In the genomic region with DNA sequence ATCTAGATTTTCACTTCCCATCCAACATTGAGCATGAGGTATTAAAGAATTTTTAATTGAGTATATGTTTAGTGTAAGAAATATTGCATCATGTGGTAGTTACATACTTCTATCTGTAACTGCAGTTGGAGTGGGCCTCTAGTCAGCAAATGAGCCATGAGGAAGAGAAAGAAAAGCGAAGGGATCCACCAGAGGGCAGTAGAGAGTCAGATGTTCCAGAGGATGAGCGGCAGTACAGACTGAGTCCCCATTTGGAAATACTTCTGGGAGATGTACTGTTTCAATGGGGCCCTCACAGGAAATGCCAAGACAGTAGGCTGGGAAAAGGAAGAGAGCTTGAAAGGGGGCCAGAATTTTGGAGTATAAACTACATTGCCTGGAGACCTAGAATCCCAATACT, we compare ENCODE assay signal across 8 mouse cellular contexts.
A peak's percentile ranks its signal among the peaks of the same experiment; 100 is the strongest.
DNase-seq lines count a peak whose midpoint lies in the region; ATAC-seq and TF ChIP-seq lines count a peak whose summit lies in the region.
"Had no signal": no experiment of that assay in that cellular context is flagged by ENCODE, and none has a peak within 500 bp of the region (broad histone marks: within the 10 kb centered on the region; RNA-seq: fewer than 3 reads in every experiment).

No protein-coding gene starts in this region.

- no peaks in the 10 kb centered on the region for H3K9me3 ChIP-seq in embryonic facial prominence, embryonic 15.5 days (replicated peaks)
- H3K9me3 ChIP-seq: megakaryocyte, embryonic 14.5 days had no signal

- TF ChIP-seq POLR2A in brain, embryonic 14.5 days (IDR thresholded peaks at IDR 0.05; ENCODE audit: borderline replicate concordance, extremely low read depth, insufficient read depth, insufficient read length, poor library complexity, severe bottlenecking): no peak

- peak; percentile 56 for DNase-seq in Muller cell, postnatal 12 days (ENCODE audit: inconsistent ontology term)
- peak; percentile 86 for DNase-seq in brain, embryonic 14.5 days (ENCODE audit: low read depth)
- peak; percentile 57 to 83 for DNase-seq in layer of hippocampus, adult 2 months (ENCODE audit: low spot score in 2 of 2)
- DNase-seq in lung, postnatal 25 days (ENCODE audit: low spot score): peak; percentile 57
- peak; percentile 55 to 64 for DNase-seq in right cerebral cortex, adult 2 months (ENCODE audit: low spot score in 2 of 2)

- no peaks in the 10 kb centered on the region for H3K36me3 ChIP-seq in embryonic facial prominence, embryonic 15.5 days

- no peaks in the 10 kb centered on the region for H3K27me3 ChIP-seq in embryonic facial prominence, embryonic 15.5 days
- H3K27me3 ChIP-seq: megakaryocyte, embryonic 14.5 days had no signal

- 5% methylated on average over 2 of the region's 2 CpGs for WGBS in embryonic facial prominence, embryonic 15.5 days

- H3K4me3 ChIP-seq in embryonic facial prominence, embryonic 15.5 days (replicated peaks): no peak overlapping the region
- no peak overlapping the region for H3K4me3 ChIP-seq in layer of hippocampus, adult 2 months
- H3K4me3 ChIP-seq: megakaryocyte, embryonic 14.5 days had no signal

- no peak overlapping the region for H3K27ac ChIP-seq in embryonic facial prominence, embryonic 15.5 days (replicated peaks)
- no peak overlapping the region for H3K27ac ChIP-seq in layer of hippocampus, adult 2 months

- no peaks in the 10 kb centered on the region for H3K4me1 ChIP-seq in embryonic facial prominence, embryonic 15.5 days

- peak; percentile 79 for TF ChIP-seq CTCF in brain, embryonic 14.5 days (IDR thresholded peaks at IDR 0.05; ENCODE audit: borderline replicate concordance, extremely low read depth, insufficient read depth, insufficient read length)
- TF ChIP-seq CTCF in layer of hippocampus, adult 2 months (conservative IDR thresholded peaks at IDR 0.05): peak; percentile 84

- no peak overlapping the region for H3K4me2 ChIP-seq in embryonic facial prominence, embryonic 15.5 days (replicated peaks)

- no peak overlapping the region for H3K9ac ChIP-seq in embryonic facial prominence, embryonic 15.5 days

- 0 out of 2 replicates have a peak, but pooled peaks have one; percentile 34 for ATAC-seq in embryonic facial prominence, embryonic 15.5 days (ENCODE audit: insufficient number of reproducible peaks, low FRiP score, low TSS enrichment, low read depth)
- ATAC-seq in hematopoietic stem cell, adult 5-6 weeks (replicated peaks in 1 of 2; ENCODE audit: insufficient read depth in 1 of 2, low FRiP score in 2 of 2, low TSS enrichment in 1 of 2, low read depth in 1 of 2, poor library complexity in 2 of 2, severe bottlenecking in 2 of 2): peak; percentile 80 to 82; a peak in 3 of 4 replicates
